Mouse (Mus musculus) cerebellum, postnatal 25 days (tissue): ENCODE measurements at regions not wholly inside any gene's neighbourhood (a gene's known extent, or its start where the extent isn't known, plus 50 kb on each side); places are given as distances from the start of the nearest gene placed in this dataset.
"Not testable (repeated sequence)": the region's sequence is repeated elsewhere in the genome, so short reads cannot be mapped to it uniquely, and the experiment has no call there.

Experiments used
- DNase-seq, 2 experiments: peaks; one replicate each; pipeline ENCODE4 v3.0.0; 2021; ENCODE audit warnings: mixed read lengths in 2 of 2

DNA sequence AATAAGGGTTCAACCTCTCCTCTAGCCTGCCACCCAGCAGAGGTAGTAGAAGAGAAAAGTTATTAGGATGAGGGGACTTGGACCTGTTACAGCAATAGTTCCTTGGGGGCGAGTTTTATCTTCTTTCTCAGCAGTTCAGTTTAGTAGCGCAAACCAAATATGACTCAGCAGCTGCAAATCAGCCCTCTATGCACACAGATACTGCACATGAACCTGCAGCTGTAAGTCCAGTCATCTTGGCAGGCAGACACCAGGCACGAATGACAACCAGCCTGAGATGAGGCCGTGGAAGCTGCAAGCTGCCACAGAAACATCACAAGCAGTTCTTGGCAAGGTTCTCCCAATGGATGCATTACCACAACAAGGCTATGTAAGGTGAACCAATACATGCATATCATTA is 327.0 kb upstream of the Akr1e1 start:
- no peak for DNase-seq

DNA sequence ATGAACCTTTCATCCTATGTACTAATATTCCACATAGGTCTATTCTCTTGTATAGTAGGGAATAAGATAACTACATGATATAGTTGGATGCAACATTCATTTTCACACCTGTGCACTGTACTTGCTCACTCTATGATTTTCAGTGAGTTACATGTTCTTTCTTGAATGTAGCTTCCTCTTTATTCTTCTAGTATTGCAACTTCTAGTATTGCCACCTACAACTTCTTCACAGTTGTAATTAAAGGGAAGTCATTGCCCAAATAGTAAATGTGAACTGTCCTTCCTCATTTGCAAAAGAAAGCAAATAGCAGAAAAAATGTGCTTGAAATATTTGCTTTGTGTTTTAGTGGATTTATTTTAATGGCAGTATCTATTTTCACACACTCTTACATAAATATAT is 330.9 kb upstream of the Akr1e1 start:
- DNase-seq = no peak

DNA sequence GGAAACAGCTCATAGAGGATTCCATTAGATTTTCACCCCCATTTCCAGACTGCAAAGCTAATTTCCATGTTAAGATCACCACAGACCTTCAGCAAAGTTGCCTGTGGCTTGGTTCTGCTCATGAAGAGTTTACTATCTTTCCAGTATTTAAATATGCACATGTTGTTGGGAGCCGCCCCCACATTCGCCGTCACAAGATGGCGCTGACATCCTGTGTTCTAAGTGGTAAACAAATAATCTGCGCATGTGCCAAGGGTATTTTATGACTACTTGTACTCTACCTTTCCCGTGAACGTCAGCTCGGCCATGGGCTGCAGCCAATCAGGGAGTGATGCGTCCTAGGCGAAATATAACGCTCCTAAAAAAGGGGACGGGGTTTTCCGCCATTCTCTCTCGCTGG is 333.5 kb upstream of the Akr1e1 start:
- peak; percentile 19 to 36 for DNase-seq

DNA sequence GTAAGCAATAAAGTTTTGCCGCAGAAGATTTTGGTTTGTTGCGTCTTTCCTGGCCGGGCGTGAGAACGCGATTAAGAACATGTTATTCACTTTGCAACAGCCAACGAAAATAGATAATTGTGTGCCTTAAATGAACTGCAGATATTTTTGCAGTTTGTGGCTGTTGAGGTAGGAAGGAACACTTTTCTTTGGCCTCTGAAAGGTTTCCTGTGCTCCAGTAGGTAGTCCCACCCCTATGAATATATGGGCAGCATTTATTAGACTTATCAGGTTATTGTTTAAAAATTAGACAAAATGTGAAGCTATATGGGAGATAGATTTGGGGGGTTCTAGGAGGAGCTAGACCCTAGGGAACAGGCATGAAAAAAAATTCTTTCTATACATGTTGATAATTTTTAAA is 334.1 kb upstream of the Akr1e1 start:
- peak; percentile 0 to 5 for DNase-seq

DNA sequence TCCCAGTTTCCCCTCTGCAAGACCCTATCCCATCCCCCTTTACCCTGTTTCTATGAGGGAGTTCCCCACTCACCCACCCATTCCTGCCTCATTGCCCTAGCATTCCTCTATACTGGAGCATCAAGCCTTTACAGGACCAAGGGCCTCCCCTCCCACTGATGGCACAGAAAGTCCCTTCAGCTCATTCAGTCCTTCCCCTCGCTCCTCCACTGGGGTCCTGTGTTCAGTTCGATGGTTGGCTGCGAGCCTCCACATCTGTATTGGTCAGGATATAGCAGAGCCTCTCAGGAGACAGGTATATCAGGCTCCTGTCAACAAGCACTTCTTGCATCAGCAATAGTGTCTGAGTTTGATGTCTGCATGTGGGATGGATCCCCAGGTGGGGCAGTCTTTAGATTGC is 346.4 kb upstream of the Akr1e1 start:
- no peak for DNase-seq

DNA sequence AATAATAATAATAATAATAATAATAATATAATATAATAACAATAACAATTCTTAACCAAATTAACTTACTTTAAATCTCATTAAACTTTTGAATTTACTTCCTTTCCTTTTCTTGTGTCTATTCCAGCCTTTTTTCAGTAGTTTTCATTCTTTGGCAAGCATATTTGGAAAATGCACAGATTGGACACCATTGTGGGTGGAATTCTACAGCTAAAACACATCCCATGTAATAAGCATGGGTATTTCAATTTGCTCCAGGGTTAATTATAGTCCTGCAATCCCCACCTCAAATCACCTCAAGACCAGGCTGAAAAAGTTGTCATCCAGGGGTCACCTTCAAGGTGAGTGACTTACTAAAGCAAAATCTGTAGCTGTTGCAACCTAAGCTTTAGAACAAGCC is 355.9 kb upstream of the Akr1e1 start:
- no peak for DNase-seq

DNA sequence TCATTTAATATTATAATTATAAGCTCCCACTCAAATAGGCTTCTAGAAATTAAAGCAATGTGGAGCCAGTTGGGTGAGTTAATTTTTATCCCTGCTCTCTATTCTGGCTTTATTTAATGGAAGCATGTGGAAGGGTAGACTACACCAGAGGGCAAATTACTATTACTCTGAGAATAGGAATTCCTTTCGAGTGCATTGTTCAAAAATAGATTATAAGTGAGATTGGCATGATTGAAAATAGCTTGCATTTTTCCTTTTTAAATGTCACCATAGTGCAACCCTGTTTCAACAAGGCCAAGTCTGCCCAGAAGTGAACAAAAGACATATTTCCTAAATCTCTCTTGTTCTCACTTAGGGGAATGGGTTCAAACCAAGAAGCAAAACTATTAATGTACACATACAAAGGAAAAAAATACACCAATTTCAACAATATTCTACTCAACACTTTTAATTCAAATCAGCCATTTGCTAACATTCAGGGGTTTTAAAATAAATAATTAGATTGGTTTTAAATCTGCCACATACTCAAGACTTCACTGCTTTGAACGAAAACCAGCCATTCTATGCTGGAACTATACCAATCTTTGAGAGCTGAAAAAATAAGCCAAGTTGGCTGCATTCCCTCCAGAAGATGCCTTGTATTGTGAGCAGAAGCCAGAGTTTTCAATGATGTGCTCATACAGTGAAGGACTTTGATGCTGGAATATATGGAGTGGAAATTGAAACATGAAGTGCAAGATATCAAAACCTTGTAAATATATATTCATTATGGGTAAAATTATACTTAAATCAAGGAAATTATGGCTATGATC is 361.3 kb upstream of the Akr1e1 start:
- DNase-seq = no peak

DNA sequence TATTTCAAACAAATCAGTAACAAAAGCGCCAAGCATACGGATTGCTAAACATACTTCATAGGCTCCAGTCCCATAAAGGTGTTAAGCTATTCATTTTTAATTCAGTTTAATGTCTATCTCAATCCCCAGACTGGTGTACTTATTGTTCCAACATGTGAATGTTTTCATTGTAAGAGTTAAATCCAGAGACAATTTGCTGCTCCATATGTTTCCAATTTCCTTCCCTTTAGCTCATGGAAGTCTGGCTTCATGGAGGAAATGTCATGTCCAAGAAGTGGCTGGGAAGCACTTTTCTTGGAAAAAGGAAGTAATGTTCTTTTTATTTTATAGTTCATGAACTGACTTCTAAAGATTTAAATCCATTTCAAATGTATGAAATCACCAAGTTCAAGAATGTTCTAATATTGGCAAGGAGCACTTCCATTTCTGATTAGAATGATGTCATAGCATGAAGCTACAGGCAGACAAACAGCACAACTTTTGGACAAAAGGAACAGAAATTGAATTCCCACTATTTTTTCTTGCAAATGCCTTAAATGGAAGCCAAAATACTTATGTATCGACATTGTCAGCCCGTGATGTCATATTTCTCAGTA is 362.6 kb upstream of the Akr1e1 start:
- DNase-seq = no peak

DNA sequence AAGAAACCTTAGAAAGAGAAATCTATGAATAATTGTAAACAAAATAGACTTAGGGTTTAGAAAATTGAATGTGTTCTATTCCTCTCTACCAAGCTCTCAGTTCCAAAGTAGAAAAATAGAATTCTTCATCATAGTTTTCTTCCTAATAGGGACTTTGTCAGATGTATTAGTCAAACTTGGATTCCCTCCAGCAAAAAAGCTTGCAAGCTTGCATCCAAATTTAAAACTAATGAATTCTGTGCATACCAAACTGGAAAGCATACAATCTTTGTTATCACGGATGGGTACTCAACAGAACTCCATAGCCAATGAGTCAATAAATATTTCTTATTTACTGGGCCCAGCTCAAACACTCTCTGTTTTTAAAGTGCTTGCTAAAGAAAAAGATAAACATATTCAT is 383.9 kb upstream of the Akr1e1 start:
- DNase-seq = no peak

DNA sequence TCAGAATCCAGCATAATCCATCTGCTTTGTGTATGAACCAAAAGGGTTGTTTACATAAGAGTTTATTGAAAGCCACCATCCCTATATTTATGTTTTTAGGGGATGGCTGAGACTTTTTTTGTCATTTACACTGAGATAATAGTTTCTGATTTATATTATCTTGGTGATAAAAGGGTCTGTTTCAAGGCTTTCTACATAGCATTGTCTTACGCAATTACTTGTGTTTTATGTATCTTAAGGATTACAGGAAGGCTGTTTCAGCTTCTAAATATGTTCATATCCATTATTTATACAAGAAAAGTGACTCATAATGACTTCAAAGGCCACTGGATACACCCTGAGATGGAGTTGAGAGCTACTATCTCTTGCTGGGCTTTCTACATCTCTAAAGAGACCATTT is 399.3 kb upstream of the Akr1e1 start:
- no peak for DNase-seq

DNA sequence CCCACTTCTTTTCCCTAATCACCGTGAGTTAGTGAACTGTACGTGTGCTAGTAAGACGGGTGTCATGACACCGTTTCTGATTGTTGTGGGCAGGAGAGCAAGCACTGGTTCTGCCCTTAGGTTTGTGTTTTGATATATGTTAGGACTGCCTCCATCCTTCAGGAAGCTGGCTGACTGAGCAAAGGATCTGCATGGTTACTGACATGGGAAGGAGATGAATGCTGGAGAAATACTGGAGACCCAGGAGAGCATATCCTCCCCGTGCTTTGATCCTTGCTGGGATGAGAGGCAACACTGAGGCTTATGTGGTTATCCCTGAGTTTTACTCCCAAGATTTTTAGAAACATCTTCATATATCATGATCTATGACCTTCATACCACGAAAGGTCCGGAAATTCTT is 413.5 kb upstream of the Akr1e1 start:
- no peak for DNase-seq

DNA sequence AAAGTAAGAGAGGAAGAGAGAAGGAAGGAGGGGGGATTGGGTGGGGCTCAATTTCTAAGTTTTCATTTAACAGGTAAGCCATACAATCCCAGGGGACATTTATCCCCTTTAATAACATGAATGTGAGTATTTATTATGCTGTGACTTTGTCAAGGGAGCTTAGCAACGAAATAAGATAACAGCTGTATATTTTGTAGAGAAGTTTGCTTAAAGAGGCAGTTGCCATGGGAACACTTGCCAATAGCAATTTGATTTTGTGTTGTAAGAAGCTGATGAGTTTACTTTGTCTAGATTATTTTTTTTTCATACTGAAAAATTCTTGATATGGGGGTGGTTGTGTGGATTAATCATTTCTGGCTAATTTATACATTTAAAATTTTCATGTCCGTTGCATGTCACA is 450.9 kb upstream of the Akr1e1 start:
- no peak for DNase-seq

DNA sequence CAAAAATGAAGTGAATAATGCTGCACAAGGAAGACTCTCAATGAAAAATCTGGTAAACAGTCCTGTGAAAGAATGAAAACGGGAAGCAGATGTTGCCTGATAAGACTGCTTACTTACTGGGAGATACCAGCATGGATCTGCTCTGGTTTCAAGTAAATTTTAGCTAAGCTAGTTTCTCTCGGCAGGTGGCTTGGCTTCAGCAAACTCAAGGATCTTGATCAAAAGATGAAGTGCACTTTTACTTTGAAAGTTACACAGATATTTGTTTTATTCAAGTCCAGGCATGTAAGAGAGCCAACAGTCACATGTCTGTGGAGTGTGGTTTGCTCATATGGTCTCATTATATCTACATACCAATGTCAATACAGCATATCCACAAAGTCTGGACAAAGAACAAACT is 451.5 kb upstream of the Akr1e1 start:
- DNase-seq = no peak

DNA sequence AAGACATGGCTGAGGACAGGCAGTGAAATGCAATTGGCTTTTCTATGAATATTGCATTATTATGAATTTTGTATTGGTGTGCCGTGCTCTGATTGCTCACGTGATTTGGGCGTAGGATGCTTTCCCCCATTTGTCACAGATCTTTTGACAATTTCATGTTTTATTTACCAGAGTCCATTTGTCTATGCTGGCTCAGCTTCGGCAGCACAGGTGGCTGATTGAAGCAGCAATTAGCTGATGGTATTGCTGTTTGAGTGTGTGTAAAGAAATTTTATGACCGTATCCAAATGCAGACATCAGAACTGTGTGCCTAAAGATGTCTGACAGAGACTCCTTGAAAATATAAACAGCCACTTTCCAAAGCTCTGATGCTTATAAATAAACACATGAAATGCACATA is 498.5 kb upstream of the Akr1e1 start:
- DNase-seq = no peak

DNA sequence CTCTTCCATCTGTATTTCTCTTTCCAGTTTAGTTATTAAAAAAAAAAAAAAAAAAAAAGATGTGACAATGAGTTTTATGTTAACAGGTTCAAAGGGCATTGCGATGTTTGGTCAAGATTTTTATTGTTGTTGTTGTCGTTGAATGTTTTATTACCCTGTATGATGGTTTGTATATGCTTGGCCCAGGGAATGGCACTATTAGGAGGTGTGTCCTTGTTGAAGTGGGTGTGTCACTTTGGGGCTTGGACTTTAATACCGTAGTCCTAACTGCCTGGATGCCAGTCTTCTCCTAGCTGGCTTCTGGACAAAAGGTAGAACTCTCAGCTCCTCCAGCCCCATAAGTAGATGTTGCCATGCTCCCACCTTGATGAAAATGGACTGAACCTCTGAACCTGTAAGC is 545.9 kb upstream of the Akr1e1 start:
- no peak for DNase-seq

DNA sequence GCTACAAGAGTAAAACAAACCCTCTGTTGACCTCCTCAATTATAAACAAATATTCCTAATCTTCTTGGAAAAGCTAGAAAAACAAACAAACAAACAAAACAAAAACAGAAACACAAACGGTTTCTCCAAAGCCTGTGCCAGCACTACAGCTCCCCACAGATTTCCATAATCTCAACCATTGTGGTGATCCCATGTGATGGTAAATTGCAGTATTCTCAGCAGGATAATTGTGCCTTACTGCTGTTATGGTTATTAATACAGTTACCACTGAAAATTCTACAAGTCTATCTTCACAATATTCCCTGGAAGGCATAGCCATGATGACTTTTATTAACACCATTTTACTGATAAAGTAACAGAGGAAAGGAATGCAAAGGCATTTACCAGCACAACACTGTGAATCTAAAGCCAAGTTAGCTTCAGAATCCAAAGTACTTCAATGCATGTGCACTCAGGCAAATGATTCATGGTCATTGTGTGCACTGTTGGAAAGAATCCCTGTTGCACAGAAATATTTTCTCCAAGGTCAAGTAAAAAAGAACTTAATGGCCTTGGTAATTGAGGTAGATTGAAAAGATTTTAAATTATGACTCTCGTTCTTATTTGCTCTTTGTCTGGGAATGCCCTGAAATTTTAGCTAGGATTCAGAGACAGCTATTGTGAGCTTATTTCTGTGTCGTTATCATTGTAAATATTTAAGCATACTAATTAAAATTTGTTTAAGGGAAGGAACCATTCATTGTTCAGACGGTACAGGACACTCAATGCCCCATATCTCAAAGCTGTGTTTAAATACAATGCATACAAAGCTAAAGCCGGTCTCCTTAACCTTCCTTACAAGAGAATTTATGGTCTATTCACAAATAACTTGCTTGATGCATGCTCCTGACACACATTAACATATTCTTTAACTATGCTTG is 551.1 kb upstream of the Akr1e1 start:
- DNase-seq = no peak

DNA sequence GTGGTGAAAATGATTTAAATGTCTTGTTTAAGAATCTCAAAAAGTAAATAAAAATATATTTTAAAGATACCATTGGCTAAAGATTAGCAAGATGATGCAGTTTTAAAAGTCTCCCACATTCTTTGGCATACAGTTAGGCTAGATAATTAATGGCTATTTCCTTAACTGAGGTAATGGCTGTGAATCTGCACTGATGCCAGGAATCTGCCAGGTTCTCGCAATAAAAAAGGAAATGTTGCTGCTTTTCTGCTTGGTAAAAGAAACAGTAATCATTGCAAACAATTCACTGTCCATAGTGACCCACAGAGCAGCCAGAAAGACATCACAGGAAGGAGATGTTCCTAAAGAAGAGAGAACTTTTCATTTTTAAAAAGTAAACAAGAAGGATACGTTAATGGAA is 557.7 kb upstream of the Akr1e1 start:
- no peak for DNase-seq

DNA sequence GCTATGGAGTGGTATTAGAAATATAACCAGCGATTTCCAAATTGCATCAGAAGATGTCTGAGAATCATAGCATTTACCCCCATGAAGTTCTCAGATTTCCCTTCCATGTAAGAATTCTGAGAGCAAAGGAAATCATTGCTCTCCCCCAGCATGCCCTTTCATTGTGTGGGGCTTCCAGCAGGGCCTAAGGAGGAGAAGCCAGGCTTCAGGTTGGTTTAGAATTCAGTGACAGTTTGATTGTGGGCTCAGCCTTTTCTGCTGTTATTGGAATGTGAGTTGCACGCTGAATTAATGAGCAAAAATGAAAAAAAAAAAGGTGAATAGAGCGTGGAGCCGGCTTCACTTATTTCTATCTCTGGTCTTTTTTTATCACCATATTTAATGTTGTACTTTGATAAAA is 570.0 kb upstream of the Akr1e1 start:
- no peak for DNase-seq

DNA sequence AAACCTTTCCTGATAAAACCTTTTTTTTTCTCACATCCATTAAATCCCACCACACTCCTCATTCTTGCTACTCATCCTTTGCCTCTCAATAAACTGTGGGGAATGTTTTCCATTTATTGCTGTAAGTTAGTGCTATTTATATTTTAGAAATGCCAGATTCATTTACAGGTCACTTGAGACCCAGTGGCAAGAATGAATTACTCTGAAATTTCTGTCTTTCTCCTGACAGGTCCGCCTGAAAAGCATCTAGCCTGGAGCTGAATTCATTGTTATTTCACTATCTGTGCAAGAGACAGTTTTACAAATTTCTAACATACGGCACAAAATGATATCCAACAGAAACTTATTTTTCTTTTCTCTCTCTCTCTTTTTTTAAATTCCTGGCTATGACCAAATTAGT is 570.6 kb upstream of the Akr1e1 start:
- no peak for DNase-seq

DNA sequence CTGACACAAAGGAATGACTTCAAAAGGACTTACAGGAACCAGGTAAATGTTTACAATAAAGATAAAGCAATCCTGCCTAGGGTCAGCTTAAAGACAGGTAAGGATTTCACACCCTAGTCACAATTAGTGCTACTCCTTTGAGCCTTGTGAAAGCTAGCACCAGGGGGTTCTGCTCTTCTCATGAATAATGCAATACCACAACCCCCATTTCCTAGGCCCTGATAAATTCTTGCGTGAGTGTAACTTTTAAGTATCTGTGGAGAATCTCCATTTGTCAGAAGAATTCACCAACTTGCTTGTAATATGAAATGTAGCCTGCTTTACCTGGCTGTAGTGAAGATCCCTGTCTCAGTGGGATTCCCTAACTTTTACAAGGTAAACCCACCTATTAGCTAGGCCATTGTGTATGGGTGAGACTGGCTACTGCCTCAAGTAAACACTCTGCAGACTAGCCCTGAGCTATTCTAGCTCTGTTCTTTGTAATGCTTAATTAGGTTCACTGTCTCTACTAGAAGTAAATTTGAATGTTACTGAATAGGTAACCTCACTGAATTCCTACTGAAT is 576.3 kb upstream of the Akr1e1 start:
- DNase-seq = not testable (repeated sequence)

DNA sequence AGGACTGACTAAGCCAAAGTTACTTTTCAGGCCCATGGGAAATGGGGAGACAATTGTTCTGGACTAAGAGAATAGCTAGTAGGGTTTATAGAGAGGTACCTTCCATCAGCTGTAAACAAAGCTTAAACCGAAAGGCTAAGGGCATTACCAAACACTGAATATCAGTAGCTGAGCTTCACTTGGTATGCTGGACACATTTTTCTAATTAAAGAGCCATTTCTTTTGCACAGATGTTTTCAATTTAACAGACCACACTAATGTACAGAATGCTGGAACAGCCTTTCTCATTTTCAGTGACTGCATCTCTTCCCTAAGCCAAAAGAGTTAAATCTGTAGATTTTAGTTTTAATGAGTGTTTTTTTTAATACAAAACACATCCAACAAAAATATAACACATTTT is 593.8 kb upstream of the Akr1e1 start:
- no peak for DNase-seq

DNA sequence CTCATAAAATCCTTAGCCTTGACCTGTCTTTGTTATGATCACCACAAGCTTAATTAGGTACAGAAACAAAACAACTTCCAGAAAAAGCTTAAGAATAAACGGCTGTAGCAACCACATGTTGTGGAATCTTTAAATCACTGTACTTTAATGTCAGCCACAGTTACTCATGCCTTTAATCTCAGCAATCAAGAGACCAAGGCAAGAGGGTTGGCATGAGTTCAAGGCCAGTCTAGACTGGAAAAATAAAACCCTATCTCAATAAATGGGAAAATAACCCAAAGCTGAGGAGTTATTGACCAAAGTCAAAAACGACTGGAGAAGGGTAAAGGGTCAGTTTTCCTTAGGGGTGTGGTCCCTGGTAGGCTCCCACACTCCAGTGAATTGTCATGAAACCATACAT is 595.2 kb upstream of the Akr1e1 start:
- no peak for DNase-seq

DNA sequence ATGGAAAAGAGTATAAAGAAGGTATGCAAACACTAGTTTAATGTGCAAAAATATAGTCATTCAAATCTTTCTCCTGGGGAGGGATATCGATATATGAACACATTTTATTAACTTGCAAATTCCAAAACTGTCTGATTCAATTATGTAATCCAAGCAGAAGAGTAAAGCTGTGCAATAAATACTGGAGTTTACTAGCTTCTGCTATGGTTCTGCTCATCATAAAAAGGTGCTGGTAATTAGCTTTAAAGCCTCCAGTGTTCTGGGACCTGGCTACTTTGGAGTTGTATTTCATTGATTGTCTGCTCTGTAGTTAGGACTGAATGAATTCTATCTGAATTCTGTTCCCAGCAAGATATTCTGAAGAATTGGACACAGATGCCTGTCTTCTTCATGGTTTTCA is 602.7 kb upstream of the Akr1e1 start:
- no peak for DNase-seq

DNA sequence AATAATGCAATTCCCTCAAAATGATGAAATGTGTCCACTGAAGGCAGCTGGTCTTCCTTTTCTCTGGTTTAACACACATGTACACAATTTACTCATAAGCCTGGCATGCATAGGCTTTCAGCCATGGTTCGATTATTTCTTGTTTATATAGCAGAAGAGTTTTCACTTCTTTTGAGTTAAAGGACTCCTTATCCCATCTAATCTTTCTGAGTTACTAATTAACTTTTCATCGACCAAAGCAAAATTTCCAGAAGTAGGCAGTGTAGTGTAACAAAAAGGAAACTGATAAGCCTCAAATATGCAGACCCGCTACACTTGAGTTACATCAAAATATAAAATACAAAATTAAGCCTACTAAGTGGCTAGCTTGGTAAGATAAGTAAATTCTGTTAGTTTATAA is 620.5 kb upstream of the Akr1e1 start:
- DNase-seq = no peak
